Mouse (Mus musculus): ENCODE data around the gene Cacng6.
"Not testable (repeated sequence)": the region's sequence is repeated elsewhere in the genome, so short reads cannot be mapped to it uniquely, and the experiment has no call there.

The Cacng6 gene

DNA sequence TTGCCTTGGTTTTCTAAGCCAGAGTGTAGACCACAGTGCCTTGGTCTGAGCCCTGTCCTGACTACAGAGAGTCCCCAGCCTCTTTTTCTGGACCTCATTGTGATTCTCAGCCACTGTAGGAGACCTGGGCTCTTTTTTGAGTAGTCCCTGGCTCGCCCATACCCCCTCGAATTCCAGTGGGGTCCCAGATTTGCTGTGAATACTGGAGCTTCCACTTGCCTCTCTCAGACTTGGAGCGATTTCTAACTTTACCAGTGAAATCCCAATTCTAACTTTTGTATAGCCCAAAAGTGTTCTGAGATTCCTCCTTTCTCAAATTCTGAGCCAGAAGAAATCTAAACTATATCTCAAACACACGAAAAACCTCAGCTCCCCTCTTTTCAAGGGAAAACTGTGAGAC lies at the start of gene Cacng6:
TSS of gene Cacng6 (plus strand) at position 301 of the 400 bp plus-strand sequence.
- no peak for DNase-seq (ENCODE audit: inconsistent ontology term)

DNA sequence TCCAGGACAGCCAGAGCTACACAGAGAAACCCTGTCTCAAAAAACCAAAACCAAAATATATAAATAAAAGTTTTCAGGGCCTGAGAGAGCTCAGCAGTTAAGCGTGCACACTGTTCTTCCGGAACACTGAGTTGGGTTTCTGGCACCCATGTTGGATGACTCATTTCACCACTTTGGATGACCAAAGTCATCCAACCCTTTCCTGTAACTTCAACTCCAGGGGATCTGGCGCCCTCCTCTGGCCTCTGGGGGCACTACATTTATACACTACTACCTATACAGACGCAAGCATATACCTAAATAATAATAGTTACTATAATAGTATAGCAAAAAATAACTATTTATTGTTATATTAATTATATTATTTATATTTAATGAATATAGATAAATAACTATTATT lies 47.2 kb upstream of the Cacng6 start:
- DNase-seq (ENCODE audit: inconsistent ontology term) = peak; percentile 81

DNA sequence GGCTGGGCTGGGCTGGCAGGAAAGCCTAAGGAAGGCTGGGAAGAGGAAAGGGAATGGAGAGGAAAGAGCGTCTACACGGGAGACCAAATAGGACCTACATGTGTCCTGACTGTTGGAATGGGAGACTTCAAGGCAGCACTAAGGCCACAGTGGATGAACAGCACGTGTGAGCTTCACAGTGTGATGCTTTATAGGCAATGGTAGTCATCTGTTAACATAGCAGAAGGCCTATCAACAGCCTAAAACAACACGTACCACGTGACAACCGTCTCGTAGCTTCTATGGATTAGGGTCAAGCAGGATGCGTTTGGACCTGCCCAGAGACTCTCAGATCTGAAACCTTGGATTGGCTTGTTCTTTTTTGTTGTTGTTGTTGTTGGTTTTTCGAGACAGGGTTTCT lies 41.9 kb upstream of the Cacng6 start:
- no peak for DNase-seq (ENCODE audit: inconsistent ontology term)

DNA sequence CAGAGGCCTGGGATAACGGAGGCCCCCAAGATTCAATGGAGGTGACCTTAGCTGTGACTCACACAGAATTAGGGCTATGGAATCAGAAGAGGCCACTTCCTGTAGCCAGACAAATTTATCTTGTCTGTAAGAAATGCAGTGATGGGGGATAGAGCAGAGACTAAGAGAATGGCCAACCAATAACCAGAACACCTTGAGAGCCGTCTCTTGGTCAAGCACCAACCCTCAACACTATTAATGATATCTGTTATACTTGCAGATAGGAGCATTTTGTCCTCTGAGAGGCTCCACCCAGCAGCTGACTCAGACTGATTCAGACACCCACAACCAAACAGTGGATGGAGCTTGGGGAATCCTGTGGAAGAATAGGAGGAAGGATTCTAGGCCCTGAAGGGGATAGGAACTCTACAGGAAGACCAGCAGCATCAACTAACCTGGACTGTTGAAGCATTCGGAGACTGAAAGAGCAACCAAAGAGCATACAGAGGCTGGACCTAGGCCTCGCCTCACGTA lies 39.1 kb upstream of the Cacng6 start:
- no peak for DNase-seq (ENCODE audit: inconsistent ontology term)

DNA sequence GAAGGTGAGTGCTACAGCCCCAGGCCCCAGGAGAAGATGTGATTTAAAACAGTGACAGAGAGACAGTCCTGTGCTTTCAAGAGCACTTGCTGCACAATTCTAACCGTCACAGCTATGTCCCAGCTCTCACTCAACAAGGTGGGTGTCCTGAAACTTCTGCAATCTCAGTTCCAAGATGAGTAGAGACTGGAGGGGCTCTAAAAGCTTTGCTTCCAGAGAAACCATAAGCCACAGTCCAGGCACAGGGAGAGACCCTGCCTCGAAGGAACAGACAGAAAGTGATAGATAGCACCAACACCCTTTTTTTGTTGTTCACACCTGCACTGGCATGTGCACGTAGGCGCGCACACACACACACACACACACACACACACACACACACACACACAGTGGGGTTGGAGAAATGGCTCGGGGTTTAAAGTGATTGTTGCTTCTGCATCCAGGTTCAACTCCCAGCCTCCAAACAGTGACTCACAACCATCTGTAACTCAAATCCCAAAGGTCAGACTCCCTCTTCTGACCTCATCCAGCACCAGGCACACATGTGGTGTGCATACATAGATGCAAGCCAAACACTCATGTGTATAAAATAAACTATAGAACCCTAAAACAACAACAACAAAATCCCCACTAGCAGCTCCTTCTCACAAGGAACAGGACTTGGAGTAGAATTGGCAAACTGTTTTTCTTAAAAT lies 37.8 kb upstream of the Cacng6 start:
- DNase-seq (ENCODE audit: inconsistent ontology term) = no peak

DNA sequence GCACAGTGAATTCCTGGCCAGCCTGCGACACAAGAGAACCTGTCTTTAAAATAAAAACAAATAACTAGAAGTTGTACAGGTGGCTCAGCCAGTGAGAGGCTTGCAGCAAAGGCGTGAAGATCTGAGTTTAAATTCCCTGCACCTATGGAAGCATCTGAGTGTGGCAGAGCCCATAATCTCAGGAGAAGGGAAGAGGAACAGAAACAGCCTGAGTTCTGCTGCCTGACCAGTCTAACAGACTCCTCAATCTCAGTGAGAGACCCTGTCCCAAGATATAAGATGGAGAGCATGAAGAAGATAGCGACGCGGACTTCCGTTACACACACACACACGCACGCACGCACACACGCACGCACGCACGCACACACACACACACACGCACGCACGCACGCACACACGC lies 36.2 kb upstream of the Cacng6 start:
- DNase-seq (ENCODE audit: inconsistent ontology term) = no peak

DNA sequence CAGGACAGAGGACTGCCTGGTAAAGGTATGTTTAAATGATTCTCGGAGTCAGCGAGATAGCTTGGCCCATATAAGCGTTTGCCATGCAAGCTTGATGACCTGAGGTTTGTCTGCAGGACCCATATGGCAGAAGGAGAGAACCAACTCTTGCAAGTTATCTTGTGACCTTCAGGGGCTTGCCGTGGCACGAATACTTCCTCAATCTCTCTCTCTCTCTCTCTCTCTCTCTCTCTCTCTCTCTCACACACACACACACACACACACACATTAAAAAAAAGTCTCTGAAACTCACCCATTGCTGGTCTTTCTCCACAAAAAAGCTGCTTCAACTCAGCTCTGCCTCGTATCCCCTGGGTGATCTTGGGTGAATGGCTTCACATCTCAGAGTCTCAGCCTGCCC lies 35.1 kb upstream of the Cacng6 start:
- DNase-seq (ENCODE audit: inconsistent ontology term) = no peak

DNA sequence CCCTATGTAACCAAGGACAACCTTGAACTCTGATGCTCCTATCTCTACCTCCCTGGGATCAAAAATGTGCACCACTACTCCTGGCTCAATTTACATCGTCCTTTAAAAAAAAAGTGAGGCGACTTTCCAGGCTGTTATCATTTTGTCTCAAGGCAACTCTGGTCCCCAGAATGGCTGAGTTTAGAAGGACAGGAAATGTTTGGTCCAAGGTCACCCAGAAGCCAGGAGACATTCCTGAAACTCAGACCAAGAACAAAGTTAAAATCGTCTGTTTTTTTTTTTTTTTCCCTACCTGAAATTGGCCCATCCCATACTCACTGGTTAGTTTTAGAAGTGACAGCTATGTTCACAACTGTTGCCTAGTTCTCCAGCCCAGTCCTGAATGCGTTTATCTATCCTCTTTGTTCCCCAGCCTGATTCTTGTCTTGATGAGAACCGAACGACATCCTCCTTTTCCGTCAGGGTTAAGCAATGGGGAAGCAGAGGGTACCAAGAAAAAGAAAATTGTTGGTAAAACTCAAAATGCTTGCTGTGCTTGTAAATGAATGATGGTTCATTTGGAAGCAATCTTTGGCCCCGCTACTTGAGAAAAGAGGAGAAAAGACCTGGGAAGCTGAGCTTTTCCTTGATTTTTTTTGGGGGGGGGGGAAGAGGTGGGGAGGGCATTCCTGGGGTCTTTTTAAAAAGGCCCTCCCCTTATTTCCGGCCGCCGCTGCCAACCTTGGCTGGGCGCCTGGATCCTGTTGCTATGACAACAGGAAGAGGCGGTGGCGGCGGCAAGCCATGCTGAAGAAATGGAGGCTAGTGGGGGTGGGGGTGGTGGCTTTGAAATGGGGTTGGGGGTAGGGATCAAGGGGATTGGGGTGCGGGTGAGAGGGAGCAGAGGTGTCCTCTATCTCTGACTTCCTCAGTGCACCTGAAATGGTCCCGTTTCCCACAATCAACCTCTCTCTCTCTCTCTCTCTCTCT lies 34.3 kb upstream of the Cacng6 start:
- DNase-seq (ENCODE audit: inconsistent ontology term) = peak; percentile 64

DNA sequence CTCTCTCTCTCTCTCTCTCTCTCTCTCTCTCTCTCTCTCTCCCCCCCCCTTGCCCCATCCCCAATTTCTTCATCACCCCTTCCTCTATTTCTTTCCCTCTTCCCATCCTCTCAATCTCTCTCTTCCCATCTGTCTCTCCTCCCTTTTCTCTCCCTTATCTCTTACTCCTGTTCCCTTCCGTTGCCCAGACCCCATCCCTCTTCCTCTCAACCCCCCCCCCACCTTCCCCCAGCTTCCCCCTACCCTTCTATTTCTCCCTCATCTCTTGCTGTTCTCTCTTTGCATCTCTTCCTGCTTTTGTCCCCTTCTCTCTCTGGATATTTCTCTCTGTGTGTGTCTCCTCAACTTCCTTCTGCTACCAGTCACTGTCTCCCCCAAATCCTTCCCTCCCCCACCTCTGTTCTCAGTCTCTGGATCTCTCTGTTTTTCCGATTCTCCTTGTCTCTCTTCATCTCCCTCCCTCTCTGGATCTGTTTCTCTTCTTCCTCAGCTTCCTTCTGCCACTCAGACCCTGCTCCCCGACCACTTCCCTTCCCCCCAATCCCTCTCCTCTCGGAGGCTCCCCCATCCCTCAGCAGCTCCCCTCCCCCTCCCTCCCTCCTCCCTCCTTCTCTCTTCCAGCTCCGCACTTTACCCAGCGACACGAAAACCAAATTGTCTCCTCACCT lies 33.4 kb upstream of the Cacng6 start, which contains the start of gene Cacng8:
TSS of gene Cacng8 (plus strand) at position 271 of the 668 bp plus-strand sequence.
- DNase-seq (ENCODE audit: inconsistent ontology term) = peak; percentile 30

DNA sequence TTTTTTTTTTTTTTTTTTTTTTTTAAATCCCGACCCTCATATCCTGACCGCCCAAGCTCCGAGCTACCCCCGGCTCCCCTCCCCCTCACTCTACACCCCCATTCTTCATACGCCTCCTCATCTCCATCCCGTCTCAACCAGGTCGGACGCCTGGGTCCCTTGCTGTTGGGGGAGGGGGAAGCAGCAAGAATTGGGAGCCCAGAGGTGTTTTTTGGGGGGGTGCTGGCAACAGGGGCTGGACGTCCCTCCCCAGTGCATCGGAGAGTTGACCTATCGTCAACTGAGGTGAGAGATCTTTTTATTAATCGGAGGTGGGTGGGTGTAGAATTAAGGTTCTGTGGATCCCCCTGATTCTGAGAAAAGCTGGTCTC lies 32.9 kb upstream of the Cacng6 start:
- no peak for DNase-seq (ENCODE audit: inconsistent ontology term)

DNA sequence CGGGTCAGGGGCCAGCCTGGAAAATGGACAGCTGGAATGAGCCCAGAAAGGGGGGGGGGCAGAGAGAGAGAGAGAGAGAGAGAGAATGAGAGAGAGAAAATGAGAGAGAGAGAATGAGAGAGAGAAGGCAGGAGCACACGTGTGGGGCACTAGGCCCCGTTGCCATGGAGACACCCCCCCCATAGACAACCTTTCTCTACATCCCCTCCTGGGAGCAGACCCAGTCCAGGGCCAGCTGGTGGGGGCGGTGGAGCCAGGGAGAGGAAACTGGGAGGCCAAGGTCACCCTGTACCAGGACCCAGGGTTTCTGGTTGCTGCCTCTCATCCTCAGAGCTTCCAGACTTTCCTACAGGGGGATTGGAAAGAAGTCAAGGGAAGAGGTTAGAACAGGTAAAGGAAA lies 32.2 kb upstream of the Cacng6 start:
- no peak for DNase-seq (ENCODE audit: inconsistent ontology term)

DNA sequence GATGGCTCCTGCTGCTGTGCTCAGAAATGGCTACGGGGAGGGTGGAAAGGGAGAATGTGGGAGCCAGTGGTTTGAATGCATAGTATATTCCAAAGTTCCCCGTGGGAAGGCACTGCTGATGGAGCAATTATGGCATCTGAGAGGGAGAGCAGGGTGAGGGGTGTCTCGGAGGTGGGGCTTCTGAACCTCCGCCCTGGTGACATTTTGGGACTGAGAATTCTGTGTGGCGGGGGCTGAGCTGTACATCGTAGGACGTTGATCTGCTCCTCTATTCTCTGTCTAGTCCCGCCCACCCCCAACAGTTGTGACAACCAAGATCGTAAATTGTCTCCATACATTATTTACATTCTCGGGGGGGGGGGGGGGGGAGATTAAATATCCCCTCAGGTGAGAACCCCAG lies 26.6 kb upstream of the Cacng6 start:
- no peak for DNase-seq (ENCODE audit: inconsistent ontology term)

DNA sequence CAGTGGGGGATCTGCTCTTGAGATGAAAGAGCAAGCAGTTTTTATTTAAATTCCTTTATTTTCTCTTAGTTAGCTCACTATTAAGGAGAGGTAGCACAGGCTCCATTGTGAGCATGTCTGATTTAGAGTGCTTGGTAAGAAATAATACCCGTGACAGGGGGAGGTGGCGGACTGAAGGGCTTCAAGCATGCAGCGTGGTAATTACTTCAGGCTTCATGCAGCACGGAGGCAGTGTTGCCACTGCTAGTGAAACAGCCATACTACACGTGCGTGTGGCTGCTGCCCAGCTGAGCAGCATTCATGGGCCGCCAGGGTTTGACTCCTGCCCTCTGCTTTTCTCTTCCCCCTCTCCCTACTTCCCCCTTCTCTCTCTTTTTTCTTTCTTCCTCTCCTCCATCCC lies 26.2 kb upstream of the Cacng6 start:
- no peak for DNase-seq (ENCODE audit: inconsistent ontology term)

DNA sequence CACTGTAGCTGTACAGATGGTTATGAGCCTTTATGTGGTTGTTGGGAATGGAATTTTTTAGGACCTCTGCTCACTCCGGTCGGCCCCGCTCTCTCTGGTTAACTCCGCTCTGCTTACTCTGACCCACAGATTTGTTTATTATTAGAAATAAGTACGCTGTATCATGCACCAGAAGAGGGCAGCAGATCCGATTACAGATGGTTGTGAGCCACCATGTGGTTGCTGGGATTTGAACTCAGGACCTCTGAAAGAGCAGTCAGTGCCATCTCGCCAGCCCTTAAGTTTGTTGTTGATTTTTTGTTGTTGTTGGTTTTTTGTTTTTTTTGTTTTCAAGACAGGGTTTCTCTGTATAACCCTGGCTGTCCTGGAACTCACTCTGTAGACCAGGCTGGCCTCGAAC lies 25.6 kb upstream of the Cacng6 start:
- DNase-seq (ENCODE audit: inconsistent ontology term) = not testable (repeated sequence)

DNA sequence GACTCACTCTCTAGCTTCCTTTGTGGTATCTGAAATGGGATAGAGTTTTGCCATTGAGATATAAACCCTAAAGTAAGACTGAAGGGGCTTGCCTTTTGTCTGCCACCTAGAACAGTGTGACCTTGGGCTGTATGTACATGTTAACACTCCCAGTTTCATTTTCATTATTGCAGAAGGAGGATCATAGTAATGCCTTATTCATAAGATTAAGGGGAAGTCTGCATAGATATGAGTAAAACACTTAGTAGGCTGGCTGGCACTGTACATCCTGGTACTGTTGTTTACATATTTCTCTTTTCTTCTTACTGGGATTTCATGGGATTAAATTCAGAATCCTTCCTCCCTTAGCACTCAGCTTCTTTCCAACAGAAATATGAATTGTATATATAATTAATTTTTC lies 24.1 kb upstream of the Cacng6 start:
- DNase-seq (ENCODE audit: inconsistent ontology term) = no peak

DNA sequence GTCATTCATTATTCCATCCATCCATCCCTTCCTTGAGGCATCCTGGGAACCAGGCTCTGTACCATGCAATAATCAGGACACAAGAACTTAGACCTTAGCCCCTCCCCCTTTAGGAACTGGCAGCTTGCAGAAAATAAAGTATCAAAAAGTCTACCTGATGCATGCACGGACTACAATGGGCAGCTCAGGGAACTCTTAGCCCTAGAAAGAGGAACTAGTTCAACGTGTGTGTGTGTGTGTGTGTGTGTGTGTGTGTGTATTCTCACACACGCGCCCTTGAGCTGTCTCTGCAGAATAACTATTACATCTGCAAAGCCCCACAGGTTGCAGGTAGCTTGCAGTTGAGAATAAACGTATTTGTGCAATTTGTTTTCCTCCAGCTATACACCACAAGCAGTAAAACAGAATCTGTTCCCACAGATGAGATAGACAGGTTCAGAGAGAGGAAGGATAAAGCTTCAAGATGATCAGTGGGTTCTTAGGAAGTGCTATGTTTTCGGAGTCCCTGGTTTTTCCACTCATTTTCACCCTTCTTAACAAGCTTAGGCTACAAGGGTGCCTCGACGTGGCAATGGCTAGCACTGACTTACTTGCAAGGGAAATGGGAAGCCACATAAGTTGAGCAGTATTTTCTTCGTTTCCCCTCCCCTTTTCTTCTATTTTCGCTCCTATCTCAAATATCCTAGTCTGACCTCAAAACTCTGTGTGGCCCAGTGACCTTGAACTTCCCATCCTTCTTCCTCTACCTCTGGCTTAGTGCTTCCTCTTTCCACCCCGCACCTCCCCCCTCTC lies 14.1 kb upstream of the Cacng6 start:
- no peak for DNase-seq (ENCODE audit: inconsistent ontology term)

DNA sequence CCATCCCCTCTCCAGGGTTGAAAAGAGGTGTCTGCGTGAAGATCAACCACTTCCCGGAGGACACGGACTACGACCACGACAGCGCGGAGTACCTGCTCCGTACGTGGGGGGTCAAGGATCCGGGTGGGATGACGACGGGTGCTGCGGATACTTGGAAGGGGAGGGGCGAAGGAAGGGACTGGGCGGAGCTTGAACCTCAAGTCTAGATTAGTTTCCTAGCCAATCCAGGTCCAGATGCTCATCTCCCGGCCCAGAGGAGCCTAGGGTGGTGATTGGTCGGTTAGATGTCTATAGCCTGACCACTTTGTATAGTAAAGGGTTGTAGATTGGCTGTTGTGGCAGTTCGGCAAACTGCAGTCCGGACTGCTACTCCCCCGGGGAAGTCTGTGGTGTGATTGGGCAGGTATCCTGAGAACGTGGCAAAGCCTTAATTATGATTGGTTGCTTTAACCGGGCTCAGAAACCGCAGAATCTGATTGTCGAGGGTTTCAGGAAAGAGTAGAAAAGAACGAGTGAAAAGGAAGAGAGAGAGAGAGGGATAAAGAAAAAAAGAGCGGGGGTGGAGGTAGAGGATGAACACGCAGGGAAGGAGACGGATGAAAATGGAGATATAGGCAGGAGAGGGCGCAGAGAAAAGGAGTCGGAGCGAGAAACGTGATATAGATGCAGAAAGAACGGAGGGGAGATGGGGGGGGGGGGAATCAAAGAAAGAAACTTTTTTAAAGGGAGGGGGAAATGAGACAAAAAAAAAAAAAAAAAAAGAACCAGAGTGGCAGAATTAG lies 12.6 kb upstream of the Cacng6 start:
- peak; percentile 86 for DNase-seq (ENCODE audit: inconsistent ontology term)

DNA sequence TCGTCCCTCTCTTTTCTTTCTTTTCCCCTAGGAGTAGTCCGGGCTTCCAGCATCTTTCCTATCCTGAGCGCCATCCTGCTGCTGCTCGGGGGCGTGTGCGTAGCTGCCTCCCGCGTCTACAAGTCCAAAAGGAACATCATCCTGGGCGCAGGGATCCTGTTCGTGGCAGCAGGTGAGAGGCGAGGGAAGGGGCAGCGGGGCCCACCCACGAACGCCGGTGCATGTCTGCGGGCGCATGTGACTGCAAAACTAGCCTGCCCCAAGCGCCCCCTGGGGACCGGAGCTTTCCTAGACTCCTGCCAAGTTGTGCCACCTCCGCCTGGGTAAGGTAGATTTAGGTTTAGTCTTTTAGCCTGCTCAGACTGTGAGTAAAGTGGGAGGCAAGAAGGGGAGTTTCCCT lies 12.0 kb upstream of the Cacng6 start:
- peak; percentile 64 for DNase-seq (ENCODE audit: inconsistent ontology term)

DNA sequence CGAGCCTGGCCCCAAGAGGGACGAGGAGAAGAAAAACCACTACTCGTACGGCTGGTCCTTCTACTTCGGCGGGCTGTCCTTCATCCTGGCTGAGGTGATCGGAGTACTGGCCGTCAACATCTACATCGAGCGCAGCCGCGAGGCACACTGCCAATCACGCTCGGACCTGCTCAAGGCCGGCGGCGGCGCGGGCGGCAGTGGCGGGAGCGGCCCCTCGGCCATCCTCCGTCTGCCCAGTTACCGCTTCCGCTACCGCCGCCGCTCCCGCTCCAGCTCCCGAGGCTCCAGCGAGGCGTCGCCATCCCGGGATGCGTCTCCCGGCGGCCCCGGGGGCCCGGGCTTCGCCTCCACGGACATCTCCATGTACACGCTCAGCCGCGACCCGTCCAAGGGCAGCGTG lies 9.1 kb upstream of the Cacng6 start:
- DNase-seq (ENCODE audit: inconsistent ontology term) = peak; percentile 52

DNA sequence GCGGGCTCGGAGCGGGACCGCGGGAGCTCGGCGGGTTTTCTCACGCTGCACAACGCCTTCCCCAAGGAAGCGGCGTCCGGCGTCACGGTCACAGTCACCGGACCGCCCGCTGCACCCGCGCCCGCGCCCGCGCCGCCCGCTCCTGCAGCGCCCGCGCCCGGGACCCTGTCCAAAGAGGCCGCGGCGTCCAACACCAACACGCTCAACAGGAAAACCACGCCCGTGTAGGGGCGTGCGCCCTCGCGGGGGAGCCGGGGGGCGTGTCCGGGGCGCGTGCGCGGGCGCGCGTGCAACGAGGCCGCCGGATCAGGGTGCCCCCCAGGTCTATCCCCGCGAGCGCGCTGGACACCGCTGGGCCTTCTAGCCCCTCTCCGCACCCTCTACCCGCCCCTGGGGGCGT lies 8.6 kb upstream of the Cacng6 start:
- peak; percentile 46 for DNase-seq (ENCODE audit: inconsistent ontology term)

DNA sequence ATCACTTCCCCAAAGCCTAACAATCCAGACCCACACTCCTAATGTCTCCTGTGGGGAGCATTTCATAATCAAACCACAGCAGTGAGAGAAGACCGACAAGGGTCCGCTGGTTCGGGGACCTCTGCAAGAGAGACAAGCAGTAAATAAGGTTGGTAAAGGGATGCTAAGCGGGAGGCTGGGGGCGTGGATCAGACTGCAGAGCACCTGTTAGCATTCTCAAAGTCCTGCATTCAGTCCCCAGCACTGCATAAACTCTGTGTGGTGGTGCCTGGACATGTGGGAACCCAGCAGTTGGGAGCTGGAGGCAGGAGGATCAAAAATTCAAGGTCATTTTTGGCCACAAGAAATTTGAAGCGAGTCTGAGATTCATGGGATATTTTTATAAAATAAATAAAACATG lies 4.1 kb upstream of the Cacng6 start:
- no peak for DNase-seq (ENCODE audit: inconsistent ontology term)

Data from Muller cell, postnatal 12 days (primary cell).